In genomic region chr9:111690484-111690855, GRCm38 (mm10) we compare ENCODE assay signal across 9 mouse cellular contexts. TPM values are rescaled to one million over a fixed set of nuclear protein-coding genes. Genes with fewer than 3 reads are reported as not detected.
DNase-seq lines count a peak whose midpoint lies in the region; ATAC-seq and TF ChIP-seq lines count a peak whose summit lies in the region.
"Had no signal": no experiment of that assay in that cellular context is flagged by ENCODE, and none has a peak within 500 bp of the region (broad histone marks: within the 10 kb centered on the region; RNA-seq: fewer than 3 reads in every experiment).

No protein-coding gene starts in this region.

- no peaks in the 10 kb centered on the region for H3K36me3 ChIP-seq in heart, embryonic 12.5 days
- no peaks in the 10 kb centered on the region for H3K36me3 ChIP-seq in hindbrain, embryonic 15.5 days
- no peaks in the 10 kb centered on the region for H3K36me3 ChIP-seq in midbrain, embryonic 13.5 days

- H3K9me3 ChIP-seq in heart, embryonic 12.5 days (replicated peaks), result no peaks in the 10 kb centered on the region
- no peaks in the 10 kb centered on the region for H3K9me3 ChIP-seq in hindbrain, embryonic 15.5 days
- no peaks in the 10 kb centered on the region for H3K9me3 ChIP-seq in midbrain, embryonic 13.5 days

- 12% methylated on average over 6 of the region's 6 CpGs for WGBS in heart, embryonic 12.5 days
- 8% methylated on average over 6 of the region's 6 CpGs for WGBS in hindbrain, embryonic 15.5 days
- WGBS in midbrain, embryonic 13.5 days, result 11% methylated on average over 6 of the region's 6 CpGs

- ATAC-seq in heart, embryonic 12.5 days (ENCODE audit: insufficient number of reproducible peaks, low FRiP score), result no peak
- no peak for ATAC-seq in hindbrain, embryonic 15.5 days (ENCODE audit: low FRiP score, low read depth)
- ATAC-seq in midbrain, embryonic 13.5 days, result no peak
- no peak for ATAC-seq in frontal cortex, adult (ENCODE audit: low TSS enrichment)

- H3K4me3 ChIP-seq in heart, embryonic 12.5 days, result peak overlapping the region; percentile 61
- H3K4me3 ChIP-seq in cortical plate, adult 2 months (ENCODE audit: insufficient read depth, low read length), result 0 out of 2 replicates have a peak overlapping the region, but pooled peaks have one; percentile 15
- peak overlapping the region; percentile 54 for H3K4me3 ChIP-seq in hindbrain, embryonic 15.5 days
- H3K4me3 ChIP-seq in midbrain, embryonic 13.5 days (replicated peaks), result peak overlapping the region; percentile 59

- DNase-seq in heart, adult 9 months (ENCODE audit: low spot score in 2 of 2), result no peak
- no peak for DNase-seq in urinary bladder, postnatal 4 days (ENCODE audit: low spot score in 2 of 2)
- no peak for DNase-seq in gastrocnemius, postnatal 25 days
- DNase-seq: thymus, postnatal 36 days had no signal

- H3K4me2 ChIP-seq in heart, embryonic 12.5 days, result peak overlapping the region; percentile 96
- peak overlapping the region; percentile 92 for H3K4me2 ChIP-seq in hindbrain, embryonic 15.5 days
- H3K4me2 ChIP-seq in midbrain, embryonic 13.5 days (replicated peaks), result peak overlapping the region; percentile 92

- peak overlapping the region; percentile 69 for H3K9ac ChIP-seq in heart, embryonic 12.5 days
- peak overlapping the region; percentile 62 for H3K9ac ChIP-seq in hindbrain, embryonic 15.5 days
- peak overlapping the region; percentile 69 for H3K9ac ChIP-seq in midbrain, embryonic 13.5 days (replicated peaks)

- peaks cover 27% of the 10 kb centered on the region for H3K27me3 ChIP-seq in heart, embryonic 12.5 days (replicated peaks)
- no peaks in the 10 kb centered on the region for H3K27me3 ChIP-seq in hindbrain, embryonic 15.5 days
- peaks cover 40% of the 10 kb centered on the region for H3K27me3 ChIP-seq in midbrain, embryonic 13.5 days

- H3K4me1 ChIP-seq in heart, embryonic 12.5 days (replicated peaks), result no peaks in the 10 kb centered on the region
- no peaks in the 10 kb centered on the region for H3K4me1 ChIP-seq in cortical plate, adult 2 months (ENCODE audit: control insufficient read depth, insufficient read depth, low read length)
- peaks cover 7% of the 10 kb centered on the region; the same call in 1 of the 2 replicates for H3K4me1 ChIP-seq in hindbrain, embryonic 15.5 days (replicated peaks)
- H3K4me1 ChIP-seq in midbrain, embryonic 13.5 days (replicated peaks), result peaks cover 11% of the 10 kb centered on the region

- no peak for TF ChIP-seq CTCF in cortical plate, adult 2 months (IDR thresholded peaks at IDR 0.05; ENCODE audit: extremely low read depth, insufficient read depth, low read length)

- TF ChIP-seq POLR2A in cortical plate, adult 2 months (IDR thresholded peaks at IDR 0.05; ENCODE audit: extremely low read depth, insufficient read depth, low read length), result no peak

- no peak overlapping the region for H3K27ac ChIP-seq in heart, embryonic 12.5 days (ENCODE audit: poor library complexity, severe bottlenecking)
- no peak overlapping the region for H3K27ac ChIP-seq in cortical plate, adult 2 months (ENCODE audit: insufficient read depth, low read length)
- H3K27ac ChIP-seq in hindbrain, embryonic 15.5 days (replicated peaks), result no peak overlapping the region
- no peak overlapping the region for H3K27ac ChIP-seq in midbrain, embryonic 13.5 days

RNA-seq across cellular contexts. Expression of gene Stac, which starts 0.3 kb away (rescaled TPM):
- polyA plus RNA-seq in heart, embryonic 12.5 days (2016; fragmentation: Nextera tagmentation; extraction: Ambion mirVana), result 0.72 and 0.92 TPM in 2 replicates
- polyA plus RNA-seq in cortical plate, adult 2 months (2012; rRNA removed), result 0.31 and 1.0 TPM in 2 replicates
- 10.0 and 10.9 TPM in 2 replicates for polyA plus RNA-seq in hindbrain, embryonic 15.5 days (2015; fragmentation: Nextera tagmentation; extraction: Ambion mirVana)
- polyA plus RNA-seq in midbrain, embryonic 13.5 days (2015; fragmentation: Nextera tagmentation; extraction: Ambion mirVana), result 1.7 and 2.6 TPM in 2 replicates
- under 1 TPM; 0.62 to 0.67 TPM for total RNA-seq in gastrocnemius, postnatal 25 days (2021)
